Mouse (Mus musculus) cerebellum, postnatal 25 days (tissue): ENCODE data around the gene Foxq1.

Experiments
- DNase-seq, 2 experiments: peaks; one replicate each; pipeline ENCODE4 v3.0.0; 2021; ENCODE audit warnings: mixed read lengths in 2 of 2

Foxq1 gene

DNA sequence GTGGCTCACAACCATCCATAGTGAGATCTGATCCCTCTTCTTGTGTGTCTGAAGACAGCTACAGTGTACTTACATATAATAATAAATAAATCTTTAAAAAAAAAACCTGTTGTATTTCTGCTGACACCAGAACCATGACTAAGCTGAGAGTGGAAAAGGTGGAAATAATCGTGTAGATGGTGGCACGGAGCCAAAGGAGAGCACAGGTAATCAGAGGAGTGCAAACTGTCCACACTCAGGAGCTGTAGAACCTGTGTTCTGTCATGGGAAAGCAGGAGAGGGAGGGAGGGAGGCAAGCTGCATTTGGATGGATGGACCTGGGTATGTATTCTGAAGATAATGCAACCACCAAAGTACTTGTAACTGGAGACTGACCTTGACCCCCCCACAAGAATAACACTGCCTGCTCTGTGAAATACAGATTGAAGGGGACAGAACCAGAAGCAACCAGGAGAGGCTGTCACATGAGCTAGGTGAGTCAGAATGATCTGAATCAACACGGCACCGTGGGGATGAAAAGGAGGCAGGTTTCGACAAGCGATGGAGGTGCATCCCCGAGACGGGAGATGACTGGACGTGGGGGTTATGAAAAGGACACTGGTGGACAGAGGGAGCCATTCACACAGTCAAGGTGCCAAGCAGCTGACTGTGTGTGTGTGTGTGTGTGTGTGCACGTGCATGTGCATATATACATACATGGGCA is 17.0 kb downstream of the Foxq1 start:
- no peak for DNase-seq

- DNase-seq, result no peak
These were observed 18.7 kb downstream of the Foxq1 start for GRCm38 (mm10) chr13:31574627-31575026.

DNA sequence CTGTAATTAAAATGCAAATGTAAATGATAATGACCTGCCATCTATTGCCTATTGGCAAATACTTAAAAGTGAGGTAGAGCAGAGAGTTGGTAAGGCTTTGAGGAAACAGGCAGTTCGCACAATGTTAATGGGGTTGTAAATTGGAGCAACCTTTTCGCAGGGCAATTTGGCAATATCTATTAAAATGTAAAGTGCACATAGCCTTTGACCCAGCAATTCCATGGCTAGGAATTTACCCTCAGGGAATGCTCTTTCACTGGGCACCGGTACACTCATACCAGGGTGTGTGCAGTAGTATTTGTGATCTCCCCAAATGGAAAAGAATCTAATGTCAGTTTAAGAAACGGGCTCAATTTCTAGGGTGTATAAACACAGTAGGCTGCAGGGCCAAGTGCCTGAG is 20.8 kb downstream of the Foxq1 start:
- no peak for DNase-seq

DNA sequence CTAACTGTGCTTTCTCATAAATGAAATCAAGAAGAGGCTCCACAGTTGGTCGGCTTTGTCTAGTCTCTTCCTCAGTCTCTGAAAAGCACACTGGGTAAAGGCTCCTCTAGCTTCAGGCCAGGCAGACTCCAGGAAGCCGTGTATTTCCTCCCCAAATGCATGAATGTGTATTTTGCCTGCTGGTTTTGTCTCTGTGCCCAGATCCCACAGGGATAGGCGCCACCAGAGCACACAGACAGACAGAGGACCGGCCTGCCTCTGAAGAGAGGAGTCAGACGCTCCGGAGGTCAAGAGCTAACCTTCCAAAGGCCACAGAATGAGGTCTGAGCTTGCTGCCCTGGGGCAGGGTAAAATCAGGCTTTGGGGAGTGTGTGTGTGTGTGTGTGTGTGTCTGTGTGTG is 21.6 kb downstream of the Foxq1 start:
- no peak for DNase-seq

DNA sequence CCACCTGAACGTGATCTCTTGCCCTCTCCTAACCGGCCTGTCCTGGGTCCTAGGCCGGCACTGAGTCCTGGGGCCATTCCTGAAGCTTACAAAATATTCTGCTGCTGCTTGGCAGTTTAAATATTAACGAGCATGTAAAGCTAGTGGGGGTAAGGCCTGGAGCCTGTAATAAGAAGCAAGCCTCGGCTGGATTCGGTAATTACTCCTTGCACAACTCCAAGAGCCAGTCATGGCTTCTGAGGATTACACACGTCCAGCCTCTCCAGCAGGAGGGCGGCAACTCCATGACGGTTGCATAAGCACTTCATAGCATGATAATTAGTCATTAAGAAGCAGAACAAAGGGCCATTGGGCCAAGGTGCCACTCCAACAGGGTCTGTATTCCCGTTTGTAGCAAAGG is 22.5 kb downstream of the Foxq1 start:
- DNase-seq, result no peak

DNA sequence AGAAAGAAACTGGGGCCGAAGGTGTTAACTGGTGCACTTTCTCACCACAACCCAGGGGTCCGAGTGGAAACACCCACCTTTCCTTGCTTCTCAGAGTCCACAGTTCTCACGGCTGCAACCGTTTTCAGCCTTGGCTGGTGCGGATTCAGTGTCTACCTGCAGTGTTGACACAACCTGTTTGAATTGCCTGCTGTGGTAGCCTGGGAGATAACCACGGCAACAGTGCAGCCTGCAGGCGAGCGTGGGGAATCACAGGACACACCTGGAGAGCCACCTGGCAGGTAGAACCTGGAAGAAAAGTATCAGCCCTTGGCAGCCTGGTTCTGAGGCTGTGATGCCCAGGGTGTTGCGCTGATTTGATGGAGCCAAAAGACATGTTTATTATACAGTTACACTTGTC is 23.9 kb downstream of the Foxq1 start:
- DNase-seq, result no peak

- DNase-seq, result no peak
These were observed 31.4 kb downstream of the Foxq1 start for GRCm38 (mm10) chr13:31587341-31587740.

DNA sequence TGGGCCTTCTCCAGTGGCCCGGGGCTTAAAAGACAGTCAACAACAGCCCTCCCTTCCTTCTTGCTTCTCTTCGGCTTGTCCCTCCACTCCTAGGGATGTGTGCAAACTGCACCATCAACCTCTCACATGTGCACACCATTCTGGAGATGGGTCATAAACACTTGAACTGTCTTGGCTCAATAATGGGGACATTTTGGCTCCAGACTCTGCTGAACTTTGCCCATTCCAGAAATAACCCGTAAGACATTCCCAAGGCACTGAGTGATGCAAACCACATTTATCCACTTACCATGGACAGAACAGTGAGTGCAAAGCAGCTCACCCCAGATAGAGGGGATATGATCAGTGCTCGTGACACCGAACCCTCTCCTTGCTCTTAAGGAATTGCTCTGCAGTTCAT is 43.6 kb downstream of the Foxq1 start:
- DNase-seq, result no peak

DNA sequence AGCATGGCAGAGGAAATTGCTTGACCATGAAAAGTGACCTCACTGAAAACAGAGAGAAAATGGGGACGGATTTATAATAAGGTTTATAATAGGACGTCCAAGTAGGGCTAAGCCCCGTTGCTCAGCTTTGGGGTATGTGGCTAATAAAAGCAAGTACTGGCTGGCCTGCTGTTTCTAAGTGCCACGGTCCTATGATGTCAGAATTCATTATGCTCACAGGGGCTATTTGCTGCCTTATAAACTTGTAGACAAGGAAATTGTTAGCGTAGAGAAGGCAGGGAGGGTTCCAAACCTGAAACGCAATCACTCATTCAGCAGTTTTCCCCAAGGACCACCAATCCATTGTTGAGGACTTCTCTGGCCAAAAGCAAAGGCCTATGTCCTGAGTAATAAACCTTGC is 48.0 kb downstream of the Foxq1 start:
- no peak for DNase-seq
